Mouse (Mus musculus): ENCODE measurements at regions not wholly inside any gene's neighbourhood (a gene's known extent, or its start where the extent isn't known, plus 50 kb on each side); places are given as distances from the start of the nearest gene placed in this dataset.
A peak's percentile ranks its signal among the peaks of the same experiment; 100 is the strongest.
"Not testable (repeated sequence)": the region's sequence is repeated elsewhere in the genome, so short reads cannot be mapped to it uniquely, and the experiment has no call there.

DNA sequence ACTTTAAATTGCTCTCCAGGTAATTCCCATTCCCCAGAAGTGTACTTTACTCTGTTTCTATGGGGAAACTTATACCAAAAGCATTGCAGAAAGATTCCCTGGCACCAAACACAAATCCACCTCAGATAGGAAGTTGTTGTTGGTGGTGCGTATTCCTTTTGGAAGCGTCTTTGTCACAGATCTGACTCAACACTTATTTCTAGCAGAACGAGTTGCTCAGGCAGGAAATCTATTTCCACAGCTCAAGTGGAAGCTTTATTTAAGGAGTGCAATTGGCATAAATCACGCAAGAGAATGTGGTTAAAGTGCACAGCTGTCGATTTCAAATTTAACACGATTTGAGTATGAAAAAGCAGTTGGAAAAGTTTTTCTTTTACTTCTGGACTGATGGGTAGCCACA lies 436.9 kb upstream of the Ghitm start:
- DNase-seq (ENCODE audit: low spot score) = no peak

DNA sequence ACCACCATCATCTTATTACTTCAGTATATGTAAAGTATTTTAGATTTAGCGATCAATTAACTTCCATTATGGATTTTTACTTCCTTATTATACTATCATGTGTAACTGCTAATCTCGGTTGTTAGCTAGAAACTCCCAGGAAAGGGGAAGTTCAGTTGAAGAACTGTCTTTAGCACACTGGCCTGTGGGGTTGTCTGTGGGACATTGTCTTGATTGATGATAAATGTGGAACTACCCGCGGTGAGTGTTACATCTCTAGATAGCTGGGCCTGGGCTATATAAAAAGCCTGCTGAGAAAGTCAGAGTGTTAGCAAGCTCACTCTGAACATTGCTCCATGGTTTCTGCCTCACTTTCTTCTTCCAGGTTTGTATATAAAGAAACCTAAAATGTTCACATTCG lies 423.2 kb upstream of the Ghitm start:
- DNase-seq (ENCODE audit: low spot score) = no peak

DNA sequence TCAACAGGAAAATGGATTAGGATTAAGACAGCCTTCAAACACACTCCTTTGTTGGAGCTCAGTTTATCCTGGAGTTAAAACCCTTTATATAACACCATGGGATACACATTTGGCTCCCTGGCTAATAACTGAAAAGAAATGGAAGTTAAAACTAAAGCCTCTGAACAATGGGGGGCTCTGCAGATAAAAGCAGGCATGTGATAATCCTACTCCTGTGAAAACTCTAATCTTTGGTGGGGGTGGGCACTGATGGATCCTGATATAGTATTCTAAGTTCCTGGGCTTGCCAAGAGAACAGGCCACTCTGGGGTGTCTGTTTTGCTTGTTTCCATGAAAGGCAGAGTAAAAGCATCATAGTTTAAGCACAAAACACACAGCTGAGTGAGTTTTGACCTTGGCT lies 388.5 kb upstream of the Ghitm start:
- DNase-seq (ENCODE audit: low spot score) = no peak

DNA sequence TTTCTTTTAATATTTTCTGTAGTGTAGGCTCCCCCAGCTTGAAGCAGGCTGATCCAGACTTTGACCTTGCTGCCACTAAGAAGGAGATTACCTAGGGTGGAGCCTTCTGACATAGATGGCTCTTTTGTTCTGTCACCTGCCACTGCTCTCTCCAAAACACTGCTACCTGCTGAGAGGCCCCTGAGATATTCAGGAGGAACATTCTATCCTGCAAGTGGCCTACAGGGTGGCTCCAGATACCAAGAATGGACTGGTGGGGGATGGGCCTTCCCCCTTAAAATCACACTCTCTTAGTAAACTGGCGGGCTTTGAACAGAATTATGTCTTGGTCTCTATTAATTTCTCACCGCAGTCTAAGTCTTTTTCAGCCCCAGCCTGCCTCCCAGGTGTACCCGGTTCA lies 385.6 kb upstream of the Ghitm start:
- DNase-seq (ENCODE audit: low spot score) = not testable (repeated sequence)

DNA sequence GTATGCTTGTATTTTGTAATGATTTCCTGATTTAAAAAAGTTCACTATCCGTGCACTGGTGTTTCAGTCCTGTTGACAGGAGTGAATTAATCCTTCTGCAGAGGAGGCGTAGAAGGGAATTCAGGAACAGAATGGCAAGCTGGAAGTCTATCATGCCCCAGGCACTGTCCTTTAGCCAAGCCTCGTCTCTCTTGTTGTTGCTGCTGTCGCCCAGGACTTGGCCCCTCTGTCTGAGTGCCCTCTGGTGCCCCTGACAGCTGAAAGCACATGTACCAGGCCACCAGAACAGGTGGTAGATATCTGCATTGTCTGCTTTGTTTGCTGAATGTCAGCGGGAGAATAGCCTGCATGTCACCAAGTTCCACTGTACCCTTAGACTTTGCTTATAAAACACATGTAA lies 370.2 kb upstream of the Ghitm start:
- DNase-seq (ENCODE audit: low spot score) = no peak

- no peak for DNase-seq (ENCODE audit: low spot score)
Observed at GRCm38 (mm10) chr14:37490711-37491110, 355.6 kb upstream of the Ghitm start.

DNA sequence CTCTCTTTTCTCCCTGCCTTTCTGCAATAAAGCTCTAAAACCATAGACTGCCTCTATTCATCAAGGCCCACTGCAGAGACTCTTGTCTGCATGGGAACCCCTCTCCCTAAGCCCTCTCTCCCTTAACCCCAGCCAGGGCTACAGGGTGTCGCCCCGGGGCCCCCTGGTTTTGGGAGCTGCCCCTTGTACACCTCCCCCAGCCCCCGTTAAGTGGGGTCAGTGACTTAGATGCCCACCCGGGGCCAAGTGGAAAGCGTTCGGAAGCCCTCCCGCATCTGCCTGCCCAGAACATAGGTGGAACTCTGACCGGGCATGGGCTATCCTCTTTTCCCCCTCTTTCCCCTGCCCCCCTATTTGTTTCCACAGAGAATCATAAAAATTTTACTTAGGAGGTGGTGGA lies 350.2 kb upstream of the Ghitm start:
- DNase-seq (ENCODE audit: low spot score) = no peak

- DNase-seq (ENCODE audit: low spot score) = no peak
Observed at GRCm38 (mm10) chr14:37477599-37477998, 342.5 kb upstream of the Ghitm start.

DNA sequence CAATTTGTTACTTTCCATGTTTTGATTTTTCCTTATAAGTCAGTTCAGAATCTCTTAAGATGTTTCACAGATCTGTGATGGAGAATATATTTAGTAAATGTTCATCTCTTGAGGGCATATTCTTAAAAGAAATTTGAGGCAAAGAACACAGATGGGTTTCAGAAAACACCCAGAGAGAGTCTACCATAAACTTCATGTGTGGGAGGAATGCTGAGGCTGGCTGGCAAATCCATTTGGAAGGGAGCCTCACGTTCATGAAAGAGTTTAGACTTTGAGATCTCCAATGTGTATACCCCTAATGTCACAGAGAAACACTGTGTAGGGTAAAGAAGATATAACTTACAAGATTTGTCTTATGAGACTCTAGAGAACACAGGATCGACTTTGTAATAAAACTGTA lies 333.6 kb upstream of the Ghitm start:
- no peak for DNase-seq (ENCODE audit: low spot score)

DNA sequence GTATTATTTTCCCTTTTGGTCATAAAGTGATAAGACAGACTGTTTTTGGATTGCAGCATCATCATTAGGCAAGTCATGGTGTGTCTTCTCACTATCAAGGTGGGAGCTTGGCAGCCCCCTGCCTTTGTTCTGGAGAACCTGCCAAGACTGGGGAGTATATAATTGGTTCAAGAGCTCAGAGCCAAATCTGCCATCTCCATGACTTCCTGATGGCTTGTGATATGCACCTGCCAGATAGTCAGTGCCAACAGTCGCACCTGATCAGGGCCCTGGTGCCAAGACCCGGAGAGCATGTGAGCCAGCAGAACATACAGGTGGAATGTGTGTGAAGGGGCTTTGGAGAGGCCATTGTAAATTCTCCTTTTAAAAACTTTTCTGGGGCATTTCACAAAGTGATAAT lies 305.8 kb upstream of the Ghitm start:
- no peak for DNase-seq (ENCODE audit: low spot score)

DNA sequence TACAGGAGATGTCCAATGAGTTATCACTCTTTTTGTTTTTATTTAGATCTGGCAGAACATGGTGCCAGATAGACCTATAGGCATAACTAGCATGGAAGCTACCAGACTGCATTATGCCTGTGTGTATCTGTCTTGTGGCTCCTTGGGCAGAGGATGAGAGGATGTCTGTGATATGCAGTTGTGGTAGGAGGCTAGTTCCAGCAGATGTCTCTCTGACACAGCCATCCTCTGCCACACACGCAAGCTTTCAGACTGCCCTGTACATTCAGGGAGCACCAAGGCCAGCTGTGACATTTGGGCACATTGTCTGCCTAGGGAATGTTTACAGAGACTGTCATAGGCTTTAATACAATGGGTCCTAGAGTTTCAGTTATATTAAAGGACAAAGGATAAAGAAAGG lies 295.6 kb upstream of the Ghitm start:
- no peak for DNase-seq (ENCODE audit: low spot score)

GRCm38 (mm10) chr14:37425506-37425905 lies 290.4 kb upstream of the Ghitm start:
- no peak for DNase-seq (ENCODE audit: low spot score)

GRCm38 (mm10) chr14:37421566-37421965 lies 286.5 kb upstream of the Ghitm start:
- DNase-seq (ENCODE audit: low spot score) = no peak

GRCm38 (mm10) chr14:37412583-37412982 lies 277.5 kb upstream of the Ghitm start:
- DNase-seq (ENCODE audit: low spot score) = not testable (repeated sequence)

DNA sequence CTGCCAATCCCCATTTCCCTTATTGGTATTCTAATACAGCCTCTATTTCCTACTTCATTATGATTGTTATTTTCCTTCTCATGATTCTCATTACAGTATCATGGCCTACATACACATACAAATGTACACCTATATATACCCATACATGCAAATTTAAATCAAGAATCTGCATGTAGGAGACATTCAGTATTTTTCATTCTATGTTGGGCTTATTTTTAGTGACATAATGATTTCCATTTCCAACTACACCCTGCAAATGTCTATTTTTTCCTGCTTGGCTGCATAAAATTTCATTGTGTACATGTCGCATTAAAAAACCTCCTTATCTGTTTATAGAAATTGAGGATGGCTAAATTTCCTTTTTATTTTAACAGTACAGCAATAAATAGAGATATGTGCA lies 236.9 kb upstream of the Ghitm start:
- DNase-seq (ENCODE audit: low spot score) = no peak

DNA sequence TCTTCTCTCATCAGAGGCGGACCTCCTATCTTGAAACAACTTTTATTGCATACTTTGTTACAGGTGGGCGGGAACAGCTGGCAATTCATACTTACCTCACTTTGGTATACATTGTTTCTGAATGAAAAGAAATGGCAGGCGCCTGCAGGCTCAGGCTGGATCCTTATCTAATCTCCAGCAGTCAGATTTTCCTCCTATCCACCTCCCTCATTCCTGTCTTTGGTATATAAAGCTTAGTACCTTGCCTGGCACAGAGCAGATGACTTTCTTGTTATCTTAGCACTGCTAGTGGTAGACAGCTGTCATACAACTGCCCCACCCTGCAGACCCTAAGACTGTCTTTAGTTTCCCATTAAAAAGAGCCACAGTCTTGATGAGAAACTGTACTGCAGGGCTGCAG lies 226.8 kb upstream of the Ghitm start:
- no peak for DNase-seq (ENCODE audit: low spot score)

GRCm38 (mm10) chr14:37355968-37356704 lies 221.1 kb upstream of the Ghitm start:
- peak; percentile 82 for DNase-seq (ENCODE audit: low spot score)

- DNase-seq (ENCODE audit: low spot score) = no peak
Observed at GRCm38 (mm10) chr14:37323392-37323791, 188.3 kb upstream of the Ghitm start.

GRCm38 (mm10) chr14:37315239-37315895 lies 180.3 kb upstream of the Ghitm start:
- no peak for DNase-seq (ENCODE audit: low spot score)

- DNase-seq (ENCODE audit: low spot score) = no peak
Observed at GRCm38 (mm10) chr14:37313906-37314305, 178.8 kb upstream of the Ghitm start.

- DNase-seq (ENCODE audit: low spot score) = no peak
Observed at GRCm38 (mm10) chr14:37312887-37313286, 177.8 kb upstream of the Ghitm start.

DNA sequence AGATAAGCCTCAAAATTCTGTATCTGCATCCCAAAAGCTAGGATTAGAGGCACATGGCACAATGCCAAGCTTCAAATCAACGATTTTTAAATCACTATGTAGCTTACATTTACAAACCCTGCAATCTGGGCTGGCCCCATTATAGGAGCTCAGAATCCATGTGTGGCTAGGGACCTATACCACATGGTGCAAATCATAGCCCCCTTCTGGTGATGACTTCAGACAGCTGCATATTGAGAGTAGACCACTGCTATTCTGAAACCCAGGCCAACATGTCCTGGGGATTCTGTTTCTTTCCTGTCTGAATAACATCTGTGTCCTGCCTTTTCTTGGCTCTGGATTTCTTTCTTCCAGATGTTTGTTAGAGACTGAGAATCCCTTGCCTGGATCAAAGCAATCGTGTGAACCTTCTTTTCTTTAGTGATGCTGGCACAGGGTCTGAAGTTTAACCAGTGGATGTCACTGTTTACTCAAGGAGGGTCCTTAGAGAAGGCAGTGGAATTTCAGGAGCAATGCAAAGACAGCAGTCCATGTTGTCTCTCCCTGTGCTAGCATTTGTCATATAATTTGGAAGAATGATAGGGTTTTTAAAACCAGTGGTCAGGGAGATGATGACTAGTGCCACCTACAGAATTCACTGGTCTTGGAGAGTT lies 171.7 kb upstream of the Ghitm start:
- DNase-seq (ENCODE audit: low spot score) = no peak

- no peak for DNase-seq (ENCODE audit: low spot score)
Observed at GRCm38 (mm10) chr14:37298631-37299030, 163.6 kb upstream of the Ghitm start.

Measured in testis, postnatal 10 days (tissue).